Mouse (Mus musculus): Measurements from ENCODE around the gene Sulf2.

Sulf2 gene

GRCm38 (mm10) chr2:166175145-166175544 lies 19.7 kb upstream of the Sulf2 start:
- DNase-seq, result no peak

- no peak for DNase-seq
Measured at GRCm38 (mm10) chr2:166173169-166173568, 17.7 kb upstream of the Sulf2 start.

GRCm38 (mm10) chr2:166170173-166170572 lies 14.7 kb upstream of the Sulf2 start:
- no peak for DNase-seq

- no peak for DNase-seq
Measured at GRCm38 (mm10) chr2:166168868-166169267, 13.4 kb upstream of the Sulf2 start.

- no peak for DNase-seq
Measured at GRCm38 (mm10) chr2:166167387-166167786, 11.9 kb upstream of the Sulf2 start.

GRCm38 (mm10) chr2:166165396-166165795 lies 9.9 kb upstream of the Sulf2 start:
- no peak for DNase-seq

- no peak for DNase-seq
Measured at GRCm38 (mm10) chr2:166164601-166165000, 9.1 kb upstream of the Sulf2 start.

GRCm38 (mm10) chr2:166163917-166164316 lies 8.5 kb upstream of the Sulf2 start:
- DNase-seq, result no peak

- DNase-seq, result no peak
Measured at GRCm38 (mm10) chr2:166163252-166163651, 7.8 kb upstream of the Sulf2 start.

GRCm38 (mm10) chr2:166162160-166162559 lies 6.7 kb upstream of the Sulf2 start:
- DNase-seq, result no peak

- no peak for DNase-seq
Measured at GRCm38 (mm10) chr2:166159276-166159675, 3.8 kb upstream of the Sulf2 start.

- no peak for DNase-seq
Measured at GRCm38 (mm10) chr2:166157767-166158561, 2.5 kb upstream of the Sulf2 start.

GRCm38 (mm10) chr2:166157144-166157543 lies 1.7 kb upstream of the Sulf2 start:
- DNase-seq, result no peak

GRCm38 (mm10) chr2:166156122-166156521 lies 659 bp upstream of the Sulf2 start:
- DNase-seq, result no peak

GRCm38 (mm10) chr2:166154749-166155453 lies 562 bp downstream of the Sulf2 start:
- DNase-seq, result no peak

- no peak for DNase-seq
Measured at GRCm38 (mm10) chr2:166153891-166154711, 1.4 kb downstream of the Sulf2 start.

- no peak for DNase-seq
Measured at GRCm38 (mm10) chr2:166153399-166153793, 2.1 kb downstream of the Sulf2 start.

- no peak for DNase-seq
Measured at GRCm38 (mm10) chr2:166152734-166153398, 2.6 kb downstream of the Sulf2 start.

GRCm38 (mm10) chr2:166151510-166152473 lies 3.7 kb downstream of the Sulf2 start:
- no peak for DNase-seq

GRCm38 (mm10) chr2:166150584-166150983 lies 4.9 kb downstream of the Sulf2 start:
- DNase-seq, result no peak

GRCm38 (mm10) chr2:166149482-166149881 lies 6.0 kb downstream of the Sulf2 start:
- DNase-seq, result no peak

Measured in thymus, postnatal 25 days (tissue).